Mouse (Mus musculus) stomach, postnatal 0 days (tissue): ENCODE measurements around the gene Mast4. TPM values are rescaled to one million over a fixed set of nuclear protein-coding genes. Genes with fewer than 3 reads are reported as not detected.

Experiments used
- ATAC-seq: fragments of 200-750 bp; cut with Nextera tagmentation; 2 replicates; pipeline ENCODE4 v1.8.0; 2017; ENCODE audit not compliant: low FRiP score, low TSS enrichment
- DNase-seq: peaks from one replicate; pipeline ENCODE4 v3.0.0-alpha.2; 2016; ENCODE audit warnings: low spot score
- H3K27ac ChIP-seq: fragments of 300-500 bp; sonication (generic); replicated peaks from 2 replicates; pipeline ENCODE4 v1.5.1; 2014; ENCODE audit warnings: mild to moderate bottlenecking, control low read depth
- H3K27me3 ChIP-seq: fragments of 300-500 bp; sonication (generic); 2 replicates; pipeline ENCODE4 v1.6.1; 2014; ENCODE audit warnings: low read length; ENCODE audit not compliant: control insufficient read depth, insufficient read depth
- H3K36me3 ChIP-seq: fragments of 300-500 bp; sonication (generic); 2 replicates; pipeline ENCODE4 v1.6.1; 2014; ENCODE audit warnings: low read length, mixed read lengths; ENCODE audit not compliant: control insufficient read depth, insufficient read depth
- H3K4me1 ChIP-seq: fragments of 300-500 bp; sonication (generic); replicated peaks from 2 replicates; pipeline ENCODE4 v1.6.1; 2014; ENCODE audit warnings: antibody characterized with exemption; ENCODE audit not compliant: control insufficient read depth, insufficient read depth
- H3K4me2 ChIP-seq: fragments of 300-500 bp; sonication (generic); replicated peaks from 2 replicates; pipeline ENCODE4 v1.6.1; 2014; ENCODE audit warnings: low read depth, mild to moderate bottlenecking, control low read depth, moderate library complexity
- H3K4me3 ChIP-seq: fragments of 300-500 bp; sonication (generic); 2 replicates; pipeline ENCODE4 v1.5.1; 2014; ENCODE audit warnings: low read depth, low read length, control low read depth
- H3K9ac ChIP-seq: fragments of 300-500 bp; sonication (generic); 2 replicates; pipeline ENCODE4 v1.6.1; 2014; ENCODE audit warnings: mild to moderate bottlenecking, low read length, control low read depth, mixed read lengths
- H3K9me3 ChIP-seq: fragments of 300-500 bp; sonication (generic); 2 replicates; pipeline ENCODE4 v1.6.1; 2016; ENCODE audit warnings: low read length; ENCODE audit not compliant: control insufficient read depth
- CTCF ChIP-seq: IDR thresholded peaks from 2 replicates; pipeline ENCODE4 v1.5.1; 2016; ENCODE audit warnings: antibody characterized with exemption, low read depth, mild to moderate bottlenecking, moderate library complexity
- EP300 ChIP-seq: optimal IDR thresholded peaks from 2 replicates; pipeline ENCODE3; 2016; ENCODE audit warnings: antibody characterized with exemption
- WGBS: fragments of 180-500 bp; shearing (Covaris S2); extraction: QIAGEN DNeasy Blood & Tissue Kit; methylation state at CpG from one replicate; pipeline ENCODE4 v1.1.7; 2014; 5-methylcytosine and 5-hydroxymethylcytosine counted together
- polyA plus RNA-seq: library from polyadenylated mRNA; unstranded; fragments of >200 nt; fragmentation: Nextera tagmentation; extraction: Ambion mirVana; gene quantifications from 2 replicates; pipeline ENCODE4 v1.2.1, GENCODE M21; 2015

The Mast4 gene
- polyA plus RNA-seq, 1 experiment from 2014 or later = 18.2 TPM

DNA sequence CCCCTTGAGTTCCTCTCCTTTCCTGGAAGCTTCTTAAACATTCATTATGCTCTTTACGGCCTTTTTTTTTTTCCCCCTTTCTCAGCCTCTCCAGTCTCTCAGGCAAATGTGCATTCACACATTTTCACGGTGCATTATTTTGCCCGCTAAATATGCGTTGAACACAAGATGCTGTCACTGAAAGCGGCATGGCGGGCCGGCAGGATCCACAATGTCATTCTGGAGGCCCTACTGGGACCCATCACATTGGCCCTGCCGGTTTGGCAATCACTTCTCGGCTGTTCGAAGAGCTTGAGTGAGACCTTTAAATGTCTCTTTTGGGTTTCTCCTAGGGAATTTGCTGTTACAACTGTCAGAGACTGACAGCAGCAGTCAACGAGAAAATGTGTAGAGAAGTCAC, 569.1 kb downstream of the Mast4 start:
- Histone ChIP-seq H3K27ac (no peak overlapping the region), H3K4me1 (no peaks in the 10 kb centered on the region), H3K36me3 (peaks cover 30% of the 10 kb centered on the region), H3K27me3 (no peaks in the 10 kb centered on the region), H3K4me2 (no peak overlapping the region), H3K9ac (no peak overlapping the region), H3K9me3 (no peaks in the 10 kb centered on the region), H3K4me3 (no peak overlapping the region)
- TF ChIP-seq CTCF (no peak), EP300 (no peak)
- ATAC-seq (no peak), DNase-seq (no peak)
- 94% methylated on average over 11 of the region's 11 CpGs for WGBS

DNA sequence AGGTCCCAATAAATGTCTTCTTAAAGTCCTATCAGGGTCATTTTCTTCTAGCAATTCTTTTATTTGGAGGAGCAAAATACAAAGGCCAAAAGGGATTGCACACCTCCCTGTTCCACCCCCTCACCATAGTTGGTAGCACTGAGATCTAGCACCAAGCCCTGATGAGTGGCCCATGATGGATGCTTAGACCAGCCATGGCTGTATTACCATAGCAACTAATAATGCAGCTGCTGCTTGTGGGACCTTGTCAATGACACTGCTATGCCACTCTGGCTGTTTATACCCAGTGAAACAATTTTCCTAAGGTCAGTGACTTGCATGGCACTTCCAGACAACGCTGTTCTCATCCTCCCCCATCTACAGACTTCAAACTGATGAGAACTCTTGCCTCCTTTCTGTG, 570.1 kb downstream of the Mast4 start:
- Histone ChIP-seq H3K27ac (no peak overlapping the region), H3K9me3 (no peaks in the 10 kb centered on the region), H3K4me2 (no peak overlapping the region), H3K36me3 (peaks cover 26% of the 10 kb centered on the region), H3K27me3 (no peaks in the 10 kb centered on the region), H3K4me1 (no peaks in the 10 kb centered on the region), H3K4me3 (no peak overlapping the region), H3K9ac (no peak overlapping the region)
- no peak for TF ChIP-seq EP300
- no peak for TF ChIP-seq CTCF
- 91% methylated on average over 1 of the region's 1 CpGs for WGBS
- DNase-seq = no peak
- no peak for ATAC-seq

- Histone ChIP-seq H3K27ac (no peak overlapping the region), H3K36me3 (peaks cover 32% of the 10 kb centered on the region), H3K9ac (no peak overlapping the region), H3K4me2 (no peak overlapping the region), H3K9me3 (no peaks in the 10 kb centered on the region), H3K27me3 (no peaks in the 10 kb centered on the region), H3K4me3 (no peak overlapping the region), H3K4me1 (no peaks in the 10 kb centered on the region)
- TF ChIP-seq CTCF = no peak
- no peak for TF ChIP-seq EP300
- 93% methylated on average over 10 of the region's 10 CpGs for WGBS
- DNase-seq (no peak), ATAC-seq (no peak)
Measured at GRCm38 (mm10) chr13:102762203-102762602, 572.1 kb downstream of the Mast4 start.

GRCm38 (mm10) chr13:102761410-102761809, 572.9 kb downstream of the Mast4 start:
- H3K4me3 ChIP-seq = no peak overlapping the region
- no peaks in the 10 kb centered on the region for H3K4me1 ChIP-seq
- DNase-seq (no peak), ATAC-seq (no peak)
- H3K9ac ChIP-seq = no peak overlapping the region
- WGBS = 80% methylated on average over 9 of the region's 9 CpGs
- TF ChIP-seq EP300 (no peak), CTCF (no peak)
- peaks cover 27% of the 10 kb centered on the region for H3K36me3 ChIP-seq
- no peaks in the 10 kb centered on the region for H3K9me3 ChIP-seq
- no peaks in the 10 kb centered on the region for H3K27me3 ChIP-seq
- H3K4me2 ChIP-seq = no peak overlapping the region
- no peak overlapping the region for H3K27ac ChIP-seq

- Histone ChIP-seq H3K4me1 (no peaks in the 10 kb centered on the region), H3K9me3 (no peaks in the 10 kb centered on the region), H3K27ac (no peak overlapping the region), H3K36me3 (peaks cover 17% of the 10 kb centered on the region), H3K4me2 (no peak overlapping the region), H3K27me3 (no peaks in the 10 kb centered on the region), H3K4me3 (no peak overlapping the region), H3K9ac (no peak overlapping the region)
- DNase-seq = no peak
- ATAC-seq = no peak
- TF ChIP-seq CTCF = no peak
- TF ChIP-seq EP300 = no peak
- WGBS = 96% methylated on average over 6 of the region's 6 CpGs
Measured at GRCm38 (mm10) chr13:102758021-102758420, 576.3 kb downstream of the Mast4 start.

- Histone ChIP-seq H3K4me1 (no peaks in the 10 kb centered on the region), H3K27me3 (no peaks in the 10 kb centered on the region), H3K27ac (no peak overlapping the region), H3K9ac (no peak overlapping the region), H3K4me2 (no peak overlapping the region), H3K9me3 (no peaks in the 10 kb centered on the region), H3K36me3 (peaks cover 22% of the 10 kb centered on the region), H3K4me3 (no peak overlapping the region)
- 67% methylated on average over 8 of the region's 8 CpGs for WGBS
- DNase-seq = no peak
- 0 out of 2 replicates have a peak, but pooled peaks have one; percentile 32 for ATAC-seq
- TF ChIP-seq CTCF (no peak), EP300 (no peak)
Measured at GRCm38 (mm10) chr13:102756071-102756470, 578.2 kb downstream of the Mast4 start.
